Mouse (Mus musculus) right cerebral cortex, adult 2 months (tissue): Measurements from ENCODE around the gene Cldn2.
A peak's percentile ranks its signal among the peaks of the same experiment; 100 is the strongest.
"Not testable (repeated sequence)": the region's sequence is repeated elsewhere in the genome, so short reads cannot be mapped to it uniquely, and the experiment has no call there.

ENCODE experiments used
- DNase-seq, 2 experiments: peaks; one replicate each; pipeline ENCODE4 v3.0.0; 2021 to 2022; ENCODE audit warnings: low spot score in 2 of 2

The Cldn2 gene

DNA sequence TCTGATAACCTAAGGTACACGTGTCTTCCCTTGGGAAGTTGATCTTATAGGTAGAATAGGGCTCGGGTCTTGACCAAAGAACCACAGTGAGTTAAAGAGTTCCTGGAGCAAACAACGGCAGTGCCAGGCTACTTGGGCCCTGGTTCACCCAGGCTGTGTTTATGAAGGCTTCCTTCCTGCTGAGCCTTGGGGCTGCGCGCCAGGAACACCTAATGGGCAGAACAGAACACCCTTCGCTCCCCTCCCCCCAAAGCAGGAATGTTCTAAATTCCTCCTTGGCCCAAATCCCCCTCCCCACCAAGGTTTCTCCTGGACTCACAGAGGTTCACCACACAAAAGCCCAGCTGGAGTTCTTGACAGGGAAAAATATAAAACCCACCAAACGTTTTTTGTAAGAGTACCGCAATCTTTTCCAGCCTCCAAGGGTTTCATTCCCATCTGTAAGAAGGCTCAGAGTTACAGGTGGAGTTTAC, at the start of gene Cldn2:
Gene Cldn2 (plus strand): TSS at position 423 of the 473 bp plus-strand sequence.
- no peak for DNase-seq

- DNase-seq, result peak; percentile 17 to 38
Measured at GRCm38 (mm10) chrX:139751855-139752254, 48.8 kb upstream of the Cldn2 start.

GRCm38 (mm10) chrX:139758634-139759033, 42.0 kb upstream of the Cldn2 start:
- DNase-seq, result not testable (repeated sequence)

GRCm38 (mm10) chrX:139762546-139762945, 38.1 kb upstream of the Cldn2 start:
- peak; percentile 46 to 49 for DNase-seq

DNA sequence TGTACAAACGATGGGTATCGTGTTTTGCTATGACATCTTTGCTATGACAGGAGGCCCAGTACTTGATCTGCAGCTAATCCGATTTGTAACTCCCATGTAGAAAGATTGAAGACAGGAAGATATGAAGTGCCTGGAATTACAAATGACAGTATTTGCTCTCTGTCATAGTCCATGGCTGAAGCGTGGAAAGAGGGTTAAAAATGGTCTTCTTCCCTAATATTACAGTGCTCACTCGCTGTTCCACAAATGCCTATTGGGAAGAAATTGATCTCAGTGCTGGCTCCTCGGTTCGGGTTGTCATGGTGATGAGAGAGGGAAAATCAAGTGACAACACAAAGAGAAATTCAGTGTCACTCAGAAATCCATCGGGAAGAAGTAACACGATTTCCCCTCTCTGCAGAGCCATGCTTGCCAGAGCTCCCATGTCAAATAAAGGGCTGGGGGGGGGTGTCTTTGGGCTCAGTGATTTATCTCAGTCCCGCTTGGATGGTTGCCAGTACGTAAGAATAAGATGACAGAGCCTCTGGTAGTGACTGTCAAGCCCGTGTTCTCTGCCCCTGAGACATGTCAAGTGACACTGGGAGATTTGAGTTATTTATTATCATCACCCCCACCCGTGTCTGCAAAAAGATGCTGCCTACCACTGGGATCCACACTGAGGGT, 30.5 kb upstream of the Cldn2 start:
- DNase-seq, result no peak

- peak; percentile 27 to 29 for DNase-seq
Measured at GRCm38 (mm10) chrX:139774309-139775083, 26.1 kb upstream of the Cldn2 start.

- no peak for DNase-seq
Measured at GRCm38 (mm10) chrX:139775084-139775612, 25.5 kb upstream of the Cldn2 start.

DNA sequence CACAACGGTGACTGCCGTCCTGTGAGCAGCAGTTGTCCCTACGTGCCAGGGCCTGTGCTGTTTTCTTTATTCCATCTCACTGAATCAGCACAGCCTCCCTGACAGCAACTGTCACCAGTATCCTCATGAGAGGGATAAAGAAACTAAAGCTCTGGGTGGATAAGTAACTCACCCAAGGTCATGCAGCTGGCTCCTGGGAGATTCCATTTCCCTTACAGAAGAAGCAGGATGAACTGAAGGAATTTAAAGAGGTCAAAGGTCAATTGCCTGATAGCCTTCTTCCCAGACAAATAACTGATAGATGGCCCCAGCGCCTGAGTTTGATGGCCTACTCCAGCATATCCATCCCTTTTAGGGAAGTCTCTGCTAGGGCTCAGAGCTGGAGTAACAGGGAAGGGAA, 23.3 kb upstream of the Cldn2 start:
- DNase-seq, result no peak

GRCm38 (mm10) chrX:139778886-139779285, 21.7 kb upstream of the Cldn2 start:
- no peak for DNase-seq

DNA sequence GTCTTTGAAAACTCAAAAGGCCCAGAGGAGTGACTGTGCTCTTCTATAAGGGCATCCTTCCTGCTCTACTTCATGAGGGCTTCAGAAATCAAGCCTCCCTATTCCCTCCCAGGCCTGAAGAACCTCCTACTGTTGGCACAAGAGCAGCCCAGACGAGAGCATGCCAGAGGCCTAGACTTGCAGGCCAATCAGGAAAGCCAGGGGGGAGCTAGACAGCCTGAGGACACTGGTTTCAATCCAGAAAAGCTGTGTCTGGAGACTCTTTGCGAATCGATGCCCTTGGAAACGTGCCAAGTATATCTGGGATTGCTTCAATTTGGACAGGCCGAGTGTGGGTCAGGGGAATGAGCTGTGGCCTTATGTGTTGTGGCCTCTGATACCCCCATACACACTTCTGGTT, 21.2 kb upstream of the Cldn2 start:
- no peak for DNase-seq

DNA sequence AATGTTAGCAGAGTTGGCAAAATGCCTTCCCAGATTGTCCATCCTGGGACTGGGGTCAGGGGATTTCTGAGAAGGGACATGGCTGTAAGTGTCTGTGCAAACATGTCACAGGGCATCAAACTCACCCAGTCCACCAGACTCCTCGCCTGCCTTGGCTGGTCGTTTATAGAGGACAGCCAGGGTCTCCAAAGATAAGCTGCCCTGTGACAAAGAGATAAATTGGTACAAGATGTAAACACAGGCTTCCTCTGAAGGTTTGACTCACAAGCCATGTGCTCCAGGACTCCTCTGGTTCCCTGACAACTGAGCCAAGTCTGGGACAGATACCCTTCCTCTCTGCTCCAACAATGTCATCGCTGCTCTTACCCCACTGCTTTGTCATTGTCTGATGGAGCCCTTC, 19.6 kb upstream of the Cldn2 start:
- DNase-seq, result no peak

DNA sequence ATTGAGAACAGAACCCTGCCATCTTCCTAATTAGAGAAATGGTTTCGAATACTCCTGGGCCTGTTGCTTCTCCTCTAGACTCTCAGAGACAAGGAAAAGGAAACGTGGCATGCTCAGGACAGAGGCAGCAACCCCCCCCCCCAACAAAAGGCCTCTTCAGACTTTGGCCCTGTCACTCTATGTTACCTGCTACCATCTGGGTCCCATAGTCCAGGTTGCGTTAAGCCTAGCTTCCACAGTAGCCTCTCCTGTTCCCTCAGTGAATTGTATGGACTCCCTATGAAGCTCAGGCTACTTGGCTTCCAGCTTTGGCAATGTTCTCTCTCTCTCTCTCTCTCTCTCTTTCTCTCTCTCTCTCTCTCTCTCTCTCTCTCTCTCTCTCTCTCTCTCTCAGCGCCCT, 19.1 kb upstream of the Cldn2 start:
- no peak for DNase-seq

DNA sequence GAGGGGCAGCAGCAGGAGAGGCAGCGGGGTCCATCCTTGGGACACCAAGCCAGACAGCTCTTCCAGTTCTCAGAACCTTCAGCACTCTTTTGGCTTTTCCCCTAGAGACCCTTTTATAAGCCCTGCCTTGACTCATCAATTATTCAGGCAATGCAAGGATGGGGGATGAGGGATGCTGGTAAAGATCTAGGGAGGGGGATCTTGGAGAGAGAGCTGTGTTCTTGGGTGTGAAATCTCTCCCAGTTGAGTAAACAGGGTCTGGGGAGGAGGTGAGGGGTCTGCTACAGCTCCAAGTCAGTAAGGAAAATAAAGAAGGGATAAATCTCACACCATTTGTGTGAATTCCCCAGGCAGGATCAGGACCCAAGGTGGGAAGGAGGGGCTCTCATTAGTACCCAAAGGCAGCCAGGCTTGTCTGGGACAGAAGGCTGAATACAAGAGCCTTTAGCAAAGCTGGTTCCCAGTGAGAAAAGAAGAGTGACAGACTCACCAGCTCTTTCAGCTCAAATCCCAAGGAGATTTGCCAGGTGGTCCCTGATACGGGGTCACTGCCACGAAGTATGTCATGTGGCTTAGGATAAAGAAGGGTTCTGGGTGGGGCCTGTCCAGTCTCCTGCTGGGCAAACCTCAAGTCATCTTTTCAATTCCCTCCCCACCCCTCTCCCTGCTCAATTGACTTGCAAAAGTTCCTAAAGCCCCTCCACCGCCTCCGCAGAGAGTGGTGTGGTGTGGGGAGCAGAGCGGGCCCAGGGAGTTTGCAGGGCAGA, 18.2 kb upstream of the Cldn2 start, which contains the start of gene Ripply1:
Gene Ripply1 (minus strand): TSS at position 76 of the 767 bp plus-strand sequence.
- DNase-seq, result no peak

DNA sequence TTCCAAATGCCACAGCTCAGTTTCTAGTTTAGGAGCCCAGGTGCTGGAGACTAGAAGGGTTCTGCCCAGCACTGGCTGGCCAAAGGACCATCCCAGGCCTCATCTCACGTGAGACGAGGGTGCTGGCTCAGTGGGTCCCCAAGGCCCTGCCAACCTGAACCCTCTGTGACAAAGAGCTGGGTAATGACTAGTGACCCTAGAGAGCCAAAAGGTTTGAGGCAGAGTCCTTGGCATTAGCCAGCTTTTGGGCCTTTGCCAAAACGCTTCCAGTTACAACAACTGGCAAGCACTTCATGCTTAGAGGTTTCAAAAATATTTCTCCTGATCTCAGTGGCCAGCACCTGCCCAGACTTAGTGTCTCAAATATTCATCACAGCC, 17.6 kb upstream of the Cldn2 start:
- DNase-seq, result no peak

DNA sequence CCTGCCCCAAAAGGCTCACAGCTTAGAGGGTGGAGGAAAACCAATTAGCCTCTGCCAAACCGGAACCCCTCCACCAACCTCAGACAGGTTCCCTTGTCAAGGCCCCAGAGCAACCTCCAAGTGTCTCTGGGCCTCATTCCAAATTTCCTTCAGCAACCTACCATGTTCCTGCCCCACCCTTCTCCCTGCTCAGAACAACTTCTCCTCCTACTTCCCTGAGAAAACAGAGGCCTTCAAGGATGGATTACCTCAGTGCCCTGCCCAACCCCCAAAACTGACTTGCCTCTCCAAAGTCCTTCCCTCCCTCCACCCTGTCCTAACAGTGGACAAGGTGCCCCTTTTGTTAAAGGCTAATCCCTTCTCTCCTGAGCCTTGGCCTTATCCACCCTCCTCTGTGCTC, 14.9 kb upstream of the Cldn2 start:
- no peak for DNase-seq

GRCm38 (mm10) chrX:139794072-139794845, 6.4 kb upstream of the Cldn2 start:
- no peak for DNase-seq

DNA sequence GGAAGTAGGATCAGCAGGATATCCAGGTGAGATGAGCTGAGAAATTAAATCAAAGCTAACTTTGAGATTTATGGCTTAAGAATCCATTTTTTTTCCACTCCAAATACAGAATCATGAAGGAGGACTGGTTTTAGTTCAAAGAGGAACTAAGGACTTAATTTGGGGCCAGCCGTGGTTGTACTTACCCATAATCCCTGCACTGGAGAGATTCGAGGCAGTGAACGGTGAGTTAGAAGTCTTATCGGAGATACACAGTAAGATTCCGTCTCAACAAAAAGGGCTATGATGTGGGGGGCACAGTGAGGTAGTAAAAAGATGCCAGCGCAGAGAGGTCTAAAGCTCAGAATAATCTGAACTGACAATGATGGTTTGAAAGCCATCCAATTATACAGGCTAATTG, 4.6 kb upstream of the Cldn2 start:
- no peak for DNase-seq

DNA sequence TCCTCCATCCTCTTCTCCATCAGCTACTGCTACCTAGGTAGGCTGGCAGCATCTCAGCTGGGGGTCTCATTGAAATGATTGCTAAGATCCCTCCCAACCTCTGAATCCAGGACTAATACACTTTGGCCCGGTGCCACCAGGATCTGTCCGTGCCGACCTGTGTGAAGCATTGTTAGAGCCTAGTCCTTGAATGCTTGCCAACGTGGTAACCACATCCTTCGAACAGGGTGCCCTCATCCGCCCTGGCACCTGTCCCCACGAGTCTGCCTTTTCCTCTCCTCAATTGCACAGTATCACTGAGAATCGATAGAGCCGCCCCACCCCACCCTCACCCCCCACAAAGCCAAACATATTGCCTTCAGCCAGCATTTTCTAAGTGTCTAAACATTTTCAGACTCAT, 2.8 kb upstream of the Cldn2 start:
- DNase-seq, result no peak

DNA sequence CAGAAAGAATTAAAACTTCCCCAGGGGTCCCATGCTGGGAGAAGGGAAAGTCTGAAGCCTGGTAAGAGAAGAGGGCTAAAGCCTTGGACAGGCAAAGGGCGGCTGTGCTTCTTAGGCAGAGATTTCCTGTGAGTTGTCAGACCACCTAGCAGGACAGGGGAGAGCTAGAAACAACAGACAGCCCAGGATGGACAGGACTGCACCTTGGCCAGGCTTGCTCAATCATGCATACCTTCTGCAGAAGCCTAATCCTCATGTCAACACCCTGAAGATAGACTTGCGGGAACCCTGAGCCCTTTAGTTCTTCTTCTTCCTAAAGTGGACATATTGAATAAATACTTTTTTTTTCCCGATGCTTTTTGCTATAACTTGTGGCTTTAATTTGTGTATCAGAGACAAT, 675 bp upstream of the Cldn2 start:
- DNase-seq, result no peak

- no peak for DNase-seq
Measured at GRCm38 (mm10) chrX:139803028-139803427, 2.4 kb downstream of the Cldn2 start.

DNA sequence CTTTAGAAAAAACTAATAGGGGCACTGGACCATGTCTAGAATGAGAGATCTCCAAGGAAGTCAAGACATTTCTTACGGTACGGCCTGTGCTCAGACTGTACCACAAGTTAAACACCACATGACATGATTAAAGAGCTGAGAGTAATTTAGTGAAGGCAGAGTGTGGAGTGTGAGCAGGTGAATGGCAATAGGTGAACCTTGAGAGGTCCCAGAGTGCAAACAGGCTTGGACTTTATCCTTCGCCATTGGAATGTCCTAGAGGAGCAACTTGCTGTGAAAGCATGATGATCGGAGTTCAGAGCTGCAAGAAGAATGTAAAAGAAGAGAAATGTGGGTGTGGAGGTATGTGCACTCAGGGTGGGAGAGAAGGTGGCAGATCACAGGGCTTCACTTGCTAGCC, 5.3 kb downstream of the Cldn2 start:
- DNase-seq, result no peak
